Mouse (Mus musculus) c-Kit-positive CD71-positive TER-119-negative erythroid progenitor cells, embryonic 14.5 days (primary cell): Measurements from ENCODE around the gene Crcp.

Experiments
- DNase-seq: peaks from one replicate; pipeline ENCODE4 v3.0.0-alpha.2; 2013; ENCODE audit warnings: low read depth

Gene Crcp

GRCm38 (mm10) chr5:130096754-130097153 lies 67.7 kb downstream of the Crcp start:
- DNase-seq, result no peak

- peak; percentile 48 for DNase-seq
Observed at GRCm38 (mm10) chr5:130097837-130098236, 68.7 kb downstream of the Crcp start.

GRCm38 (mm10) chr5:130101724-130102123 lies 72.6 kb downstream of the Crcp start:
- no peak for DNase-seq

GRCm38 (mm10) chr5:130109348-130109747 lies 80.3 kb downstream of the Crcp start:
- DNase-seq, result no peak
